Mouse (Mus musculus): ENCODE measurements at regions not wholly inside any gene's neighbourhood (a gene's known extent, or its start where the extent isn't known, plus 50 kb on each side); places are given as distances from the start of the nearest gene placed in this dataset.

DNA sequence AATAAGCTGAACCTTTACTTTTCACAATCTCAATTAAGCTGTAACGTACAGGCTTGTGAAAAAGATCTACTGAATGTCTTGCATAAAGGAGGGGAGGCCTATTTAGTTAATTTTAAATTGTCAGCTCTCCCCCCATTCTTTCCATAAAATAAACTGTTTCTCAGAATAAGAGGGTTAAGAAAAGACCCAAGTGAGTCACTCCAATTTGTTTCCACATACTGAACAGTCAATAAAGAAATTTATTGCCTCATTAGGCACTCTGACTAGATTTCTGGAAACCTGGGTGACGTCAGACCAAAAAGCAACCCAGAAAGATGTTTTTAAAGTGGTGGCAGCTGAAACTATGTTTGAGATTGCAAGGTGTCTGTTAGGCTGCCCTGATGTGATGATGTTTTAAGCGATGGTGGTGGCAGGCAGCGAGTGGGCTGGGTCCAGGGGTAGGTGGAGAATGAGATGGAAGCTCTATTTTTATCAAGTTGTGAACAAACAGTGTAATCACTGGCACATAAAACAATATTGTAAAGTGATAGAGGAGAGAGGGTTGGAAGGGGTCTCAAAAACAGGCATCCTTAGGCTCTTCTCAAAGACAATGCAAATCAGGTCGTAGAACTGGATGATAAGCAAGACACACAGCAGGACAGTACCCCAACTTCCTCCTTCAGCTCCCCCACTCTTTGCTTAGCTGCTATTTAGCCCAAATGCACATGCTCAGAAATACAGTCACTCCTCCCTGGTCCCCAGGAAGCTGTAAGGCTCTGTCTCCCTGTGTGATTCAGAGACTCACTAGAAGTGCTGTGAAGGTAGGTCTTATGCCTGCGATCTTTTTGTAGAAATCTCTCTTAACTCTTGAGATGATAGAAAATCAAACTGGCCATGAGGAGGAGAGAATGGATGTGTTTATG lies 288.0 kb downstream of the Usp25 start:
- DNase-seq, result no peak

DNA sequence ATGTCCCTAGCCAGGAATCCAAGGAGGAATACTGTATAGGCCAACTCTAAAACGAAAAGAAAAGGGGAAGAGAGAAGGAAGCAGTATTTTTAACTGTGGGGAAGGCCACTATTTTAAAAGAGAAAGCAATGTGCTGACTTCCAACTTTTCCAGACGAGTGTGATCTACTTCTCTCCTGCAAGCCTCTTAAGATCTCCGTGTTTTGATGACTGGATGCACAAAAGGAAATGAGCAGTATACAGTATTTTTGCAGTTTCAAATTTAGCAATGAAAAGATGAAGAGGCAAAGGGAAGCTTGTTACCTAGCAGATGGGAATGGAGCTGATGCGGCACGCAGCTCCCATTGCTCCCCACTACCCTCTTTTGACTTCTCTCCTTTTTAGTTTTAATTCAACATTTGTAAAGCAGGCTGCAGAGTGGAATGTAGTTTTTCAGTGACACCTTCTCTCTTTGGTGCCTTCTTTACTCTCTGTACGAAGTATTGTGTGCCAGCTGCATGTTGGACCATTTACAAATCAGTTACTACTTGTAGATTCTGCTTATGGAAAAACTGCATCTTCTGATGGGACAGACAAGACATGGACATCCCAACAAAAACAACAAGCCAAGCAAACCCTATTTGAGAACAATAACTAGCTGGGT lies 287.2 kb downstream of the Usp25 start:
- DNase-seq, result no peak

DNA sequence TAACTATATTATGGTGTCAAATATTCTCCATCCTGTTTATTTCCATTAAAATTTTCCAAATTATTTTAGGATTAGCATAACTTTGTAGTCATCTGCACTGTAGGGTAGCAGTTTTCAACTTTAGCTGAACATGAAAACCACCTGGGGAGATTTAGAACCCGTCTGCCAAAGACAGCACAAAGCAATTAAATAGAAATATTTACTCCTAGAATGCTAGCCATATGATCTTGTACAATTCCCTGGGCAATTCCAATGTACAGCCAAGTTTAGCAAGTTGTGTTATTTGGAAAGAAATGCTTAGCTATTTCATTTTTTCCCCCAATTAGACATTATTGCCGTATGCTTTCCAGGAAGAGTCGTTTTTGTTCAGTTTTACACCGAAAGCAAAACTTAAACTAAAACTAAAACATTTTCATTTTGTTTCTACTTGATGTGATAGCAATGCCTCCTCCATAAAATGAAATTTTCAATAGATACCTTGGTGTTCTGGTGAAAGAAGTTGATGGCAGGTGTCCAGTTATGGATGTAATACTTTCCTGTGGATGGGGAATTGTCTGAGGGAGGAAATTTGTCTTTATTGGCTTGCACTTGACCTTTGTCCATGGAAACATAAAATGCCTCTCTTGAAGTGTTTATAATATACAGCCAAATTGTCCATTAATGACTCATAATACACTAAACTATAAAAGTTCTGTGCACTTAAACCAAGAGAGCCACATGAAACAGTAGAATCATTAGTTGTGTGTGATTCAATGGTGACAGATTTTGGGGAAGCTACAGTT lies 282.3 kb downstream of the Usp25 start:
- no peak for DNase-seq

DNA sequence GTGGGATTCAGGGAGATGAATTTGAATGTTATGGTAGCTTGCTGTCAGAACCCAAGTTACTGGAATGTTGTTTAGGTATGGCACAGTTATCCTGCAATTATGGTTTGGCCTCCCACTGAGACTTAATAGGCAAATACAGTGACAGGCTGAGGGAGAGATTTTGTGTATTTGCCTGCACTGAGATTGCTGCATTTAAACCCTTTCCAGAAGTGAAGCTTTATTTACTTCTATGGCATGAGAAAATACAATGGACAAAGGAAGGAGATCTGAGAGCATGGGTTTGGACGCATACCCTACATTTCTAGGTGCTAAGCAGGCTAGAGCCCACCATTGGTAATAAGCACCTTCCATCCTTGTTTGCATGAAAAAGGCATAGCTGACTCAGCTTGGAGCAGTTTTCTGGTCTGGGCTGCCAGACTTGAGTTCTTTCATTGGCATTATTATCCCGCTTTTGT lies 278.8 kb downstream of the Usp25 start:
- DNase-seq, result no peak

DNA sequence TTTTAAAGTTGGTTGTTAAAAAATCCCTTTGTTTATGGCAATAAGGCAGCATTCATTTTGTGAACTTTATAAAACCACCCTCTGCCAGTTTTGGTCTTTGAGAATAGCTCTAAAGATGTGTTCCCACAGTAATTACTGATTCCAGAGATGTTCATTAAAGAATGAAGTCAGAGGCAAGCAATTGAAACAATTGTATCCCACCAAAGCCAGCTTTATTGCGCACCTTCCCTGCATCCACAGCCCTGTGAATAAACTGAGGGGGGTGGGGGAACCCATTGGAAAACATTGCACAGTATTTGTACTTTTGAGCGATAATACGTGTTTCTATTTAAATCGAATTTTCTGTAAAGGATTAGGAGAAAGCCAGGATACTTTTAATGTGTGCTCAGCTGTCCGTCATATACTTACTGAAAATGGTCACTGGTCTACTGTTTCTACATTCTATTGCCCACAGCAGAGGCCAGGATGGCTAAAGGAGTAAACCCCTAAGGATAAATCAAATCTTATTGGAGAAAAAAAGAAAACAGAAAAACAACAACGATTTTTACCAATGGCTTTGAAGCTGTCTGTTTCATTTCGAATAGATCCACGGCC lies 278.3 kb downstream of the Usp25 start:
- no peak for DNase-seq

DNA sequence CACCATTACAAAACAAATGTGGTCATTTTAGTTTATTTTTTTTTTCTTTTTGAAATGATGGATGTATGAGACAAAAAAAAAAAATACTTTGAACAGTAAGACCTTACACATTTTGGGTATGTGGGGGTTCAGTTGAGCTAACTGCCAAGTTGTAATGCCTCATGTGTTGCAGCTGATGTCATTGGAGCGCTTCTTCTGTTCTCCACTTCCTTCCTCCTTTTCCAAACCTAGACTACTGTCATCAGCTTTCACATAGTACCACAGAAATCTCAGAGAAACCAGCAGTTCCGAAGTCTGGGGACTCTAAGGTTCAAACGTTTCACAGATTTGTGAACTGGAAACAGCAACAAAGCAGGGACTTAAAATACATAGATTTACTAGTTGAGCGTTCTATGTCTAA lies 270.7 kb downstream of the Usp25 start:
- no peak for DNase-seq

DNA sequence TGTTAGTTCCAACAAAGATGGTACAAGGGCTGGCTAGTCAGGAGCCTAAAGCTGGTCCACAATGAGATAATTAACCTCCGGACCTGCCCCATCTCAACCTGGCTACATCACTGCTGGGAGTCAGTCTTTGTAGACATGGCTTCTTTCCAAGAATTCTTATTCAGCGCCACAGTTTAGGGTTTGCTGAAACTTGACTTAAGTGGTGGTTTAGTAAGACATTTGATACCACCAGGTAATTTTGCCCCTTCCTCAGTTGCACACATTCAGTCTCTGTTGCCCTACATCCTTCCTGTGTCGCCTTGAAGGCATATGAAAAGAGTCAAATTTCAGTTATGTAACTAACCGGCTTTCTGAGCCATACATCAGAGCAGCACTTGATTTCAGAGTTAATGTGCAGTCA lies 266.4 kb downstream of the Usp25 start:
- no peak for DNase-seq

DNA sequence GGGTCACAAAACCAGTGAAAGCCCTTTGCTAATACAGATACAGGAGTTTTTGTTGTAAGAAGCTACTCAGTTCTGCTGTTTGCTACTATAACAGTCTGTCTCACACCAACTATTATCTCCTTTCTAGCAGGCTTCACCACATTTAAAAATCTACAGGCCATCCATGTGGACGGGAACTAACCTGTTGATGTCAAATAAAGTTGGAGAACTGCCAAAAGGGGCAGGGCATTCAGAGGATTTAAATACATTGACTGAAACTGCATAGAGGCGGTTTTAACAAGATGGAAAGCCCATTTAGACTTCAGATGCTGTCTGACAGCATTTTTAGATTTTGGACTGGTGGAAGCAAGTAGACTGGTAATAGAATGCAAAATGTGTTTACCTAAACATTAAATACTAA lies 266.0 kb downstream of the Usp25 start:
- DNase-seq, result no peak

DNA sequence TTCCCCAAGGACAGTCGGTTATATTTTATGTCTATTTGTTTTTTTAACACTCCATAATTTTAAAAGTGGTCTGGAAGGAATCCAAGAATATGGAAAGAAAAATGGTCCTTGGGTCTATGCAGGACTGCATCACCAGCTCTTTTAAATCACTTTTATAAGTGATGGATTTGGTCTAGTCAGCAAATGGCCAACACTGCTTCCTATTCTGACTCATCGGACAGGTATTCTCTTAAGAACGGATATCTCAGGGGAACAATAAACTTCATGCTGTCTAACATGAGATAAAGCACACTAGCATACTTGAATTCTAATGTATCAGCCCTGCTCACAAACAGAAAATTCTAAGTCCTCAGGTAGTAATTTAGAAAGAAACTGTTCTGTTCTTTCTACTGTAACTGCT lies 259.8 kb downstream of the Usp25 start:
- DNase-seq, result no peak

DNA sequence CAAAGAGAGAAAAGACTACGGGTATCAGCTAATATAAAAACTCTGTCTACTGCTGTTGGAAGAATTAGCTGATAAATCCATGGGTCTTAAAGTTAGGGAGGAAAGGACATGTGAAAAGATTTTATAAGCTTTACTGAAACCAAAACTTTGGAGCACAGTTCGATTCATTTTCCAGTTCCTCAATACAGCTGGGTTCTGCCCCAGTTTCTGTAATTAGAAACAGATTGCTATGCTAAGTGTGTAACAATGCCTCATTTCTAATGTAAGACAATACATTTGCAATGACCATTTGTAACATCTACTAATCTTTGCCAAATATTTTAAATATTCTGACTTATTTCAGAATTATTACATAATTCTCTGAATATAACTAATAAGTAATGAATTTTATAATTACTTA lies 255.4 kb downstream of the Usp25 start:
- no peak for DNase-seq

DNA sequence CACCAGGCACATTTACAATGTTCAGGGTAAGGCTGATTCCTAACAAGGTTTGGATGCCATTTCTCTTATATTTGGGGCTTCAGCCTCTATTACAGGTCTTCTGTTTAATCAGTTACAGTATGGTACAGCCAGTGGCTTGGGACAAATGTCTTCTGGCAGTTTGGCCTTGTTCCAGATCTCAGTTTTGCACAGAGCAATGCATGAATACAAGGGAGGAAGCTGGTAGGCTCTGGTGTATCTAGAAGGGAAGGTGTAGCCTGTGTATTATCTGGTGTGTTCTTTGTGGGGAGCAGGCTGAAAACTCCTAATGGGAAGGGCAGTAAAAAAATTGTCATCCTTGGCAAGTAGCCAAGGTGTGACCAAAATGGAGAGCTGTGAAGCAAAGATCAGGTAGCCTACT lies 254.2 kb downstream of the Usp25 start:
- no peak for DNase-seq

DNA sequence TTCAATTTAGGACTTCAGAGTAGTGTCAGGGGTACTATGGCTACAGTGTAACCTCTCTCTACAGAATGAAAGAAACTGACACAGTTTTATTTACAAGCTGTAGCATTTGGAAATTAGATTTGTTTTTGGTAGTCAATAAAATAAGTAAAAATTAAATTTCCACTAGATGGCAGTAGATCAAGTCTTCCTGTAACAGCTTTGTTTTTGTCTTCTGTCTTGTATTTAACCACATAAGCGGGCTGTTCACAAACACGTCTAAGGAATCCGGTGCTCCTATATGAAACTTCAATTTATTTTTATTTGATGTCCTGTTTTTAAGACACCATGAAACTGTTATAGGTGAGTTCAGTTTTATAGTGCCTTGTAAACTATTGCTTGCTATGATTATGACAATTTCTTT lies 238.8 kb downstream of the Usp25 start:
- no peak for DNase-seq

DNA sequence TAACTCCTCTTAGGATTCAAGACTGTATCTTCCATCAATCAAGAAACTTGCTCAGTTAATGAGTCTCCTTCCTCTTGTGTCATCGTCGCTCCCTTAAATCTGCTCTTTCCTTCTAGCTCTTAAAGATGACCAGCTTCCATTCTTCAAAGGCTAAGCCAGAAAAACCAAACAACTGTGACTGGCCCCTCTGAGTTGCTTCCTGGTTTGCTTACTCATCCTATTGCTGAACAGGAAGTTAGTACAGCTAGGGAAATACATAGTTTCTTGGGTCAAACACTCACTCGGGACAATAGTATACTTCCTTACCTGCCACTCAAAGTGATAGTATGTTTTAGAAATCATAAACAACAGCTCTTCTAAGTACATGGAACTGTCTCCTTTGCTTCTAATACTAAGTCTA lies 237.9 kb downstream of the Usp25 start:
- DNase-seq, result no peak

DNA sequence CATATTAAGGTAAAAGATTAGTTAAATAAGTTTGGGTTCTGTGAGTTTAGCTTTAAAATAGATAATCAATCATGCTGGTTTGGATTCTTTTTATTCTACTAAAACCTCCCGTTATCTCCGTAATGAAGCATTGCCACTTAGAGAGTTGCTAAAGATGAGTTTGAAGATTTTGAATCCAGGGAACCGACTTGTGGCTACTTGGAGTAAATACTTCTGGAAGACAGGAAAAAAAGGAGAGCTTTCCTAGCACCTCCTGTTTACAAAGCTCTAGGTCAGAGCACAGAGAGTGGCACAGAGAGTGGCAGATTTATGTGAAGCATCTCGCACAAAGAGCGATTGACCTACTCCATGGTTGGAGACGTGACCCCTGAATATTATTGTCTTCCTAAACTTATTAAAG lies 227.4 kb downstream of the Usp25 start:
- no peak for DNase-seq

DNA sequence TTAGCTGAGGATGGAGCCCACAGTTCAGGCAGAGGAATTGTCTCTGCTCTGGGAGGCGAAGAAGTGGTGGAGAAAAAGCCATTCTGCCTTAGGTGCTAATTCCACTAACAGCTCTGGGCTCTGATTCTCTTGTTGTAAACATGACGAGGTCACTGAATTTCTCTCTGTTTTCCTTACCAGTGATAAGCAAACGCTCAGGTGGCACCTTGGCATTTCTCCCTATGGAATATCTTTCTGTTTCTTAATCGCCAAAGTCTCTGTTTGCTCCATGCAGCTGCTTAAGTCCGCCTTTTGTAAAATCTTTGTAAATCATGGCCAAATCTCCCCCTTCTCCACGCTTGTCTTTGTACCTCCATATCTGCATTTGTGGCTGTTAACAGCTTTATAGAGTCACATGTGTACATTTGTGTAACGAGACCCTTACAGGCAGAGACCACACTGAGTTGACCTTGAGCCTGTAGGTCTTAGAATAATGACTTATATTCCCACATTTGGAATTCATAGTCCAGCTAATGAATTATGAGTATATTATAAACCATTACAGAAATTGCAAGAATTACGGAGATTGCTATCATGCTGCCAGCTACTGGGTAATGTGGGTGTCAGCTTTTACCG lies 225.8 kb downstream of the Usp25 start:
- DNase-seq, result no peak

DNA sequence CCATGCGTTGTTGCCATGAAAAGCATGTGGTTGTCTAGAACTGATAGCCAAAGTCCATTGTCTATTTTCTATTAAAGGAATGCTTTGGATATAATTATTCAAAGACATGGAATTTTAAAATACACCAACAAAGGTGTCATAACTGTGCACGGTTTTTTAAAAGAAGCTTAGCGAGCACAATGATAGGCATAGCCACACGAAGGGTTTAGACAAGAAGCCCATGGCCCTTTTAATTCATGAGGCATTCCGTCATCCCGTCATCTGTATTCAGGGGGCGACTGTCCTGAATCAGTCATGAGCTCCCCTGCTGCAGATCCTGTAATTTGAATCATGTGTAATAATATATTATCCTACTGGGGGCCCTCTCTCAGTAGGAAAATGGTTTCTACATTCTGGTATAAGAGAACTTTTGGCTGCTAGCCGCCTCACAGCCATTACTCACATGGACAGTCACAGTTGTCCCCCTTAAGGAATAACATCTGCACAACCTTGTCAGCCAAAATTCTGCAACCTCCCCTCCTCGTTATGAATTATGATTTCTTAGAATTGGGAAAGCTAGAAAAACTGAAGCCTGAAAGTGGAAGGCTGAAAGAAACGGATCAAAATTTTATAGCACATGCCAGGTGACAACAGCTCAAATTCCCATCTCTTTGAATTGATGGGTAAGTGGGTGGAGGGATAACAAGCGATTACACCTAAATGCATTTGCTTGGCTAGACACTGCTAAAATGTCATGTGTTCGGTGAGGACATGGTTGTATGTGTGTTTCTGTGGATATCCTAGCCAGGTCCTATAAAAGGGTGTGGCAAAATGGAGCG lies 225.1 kb downstream of the Usp25 start:
- DNase-seq, result no peak

DNA sequence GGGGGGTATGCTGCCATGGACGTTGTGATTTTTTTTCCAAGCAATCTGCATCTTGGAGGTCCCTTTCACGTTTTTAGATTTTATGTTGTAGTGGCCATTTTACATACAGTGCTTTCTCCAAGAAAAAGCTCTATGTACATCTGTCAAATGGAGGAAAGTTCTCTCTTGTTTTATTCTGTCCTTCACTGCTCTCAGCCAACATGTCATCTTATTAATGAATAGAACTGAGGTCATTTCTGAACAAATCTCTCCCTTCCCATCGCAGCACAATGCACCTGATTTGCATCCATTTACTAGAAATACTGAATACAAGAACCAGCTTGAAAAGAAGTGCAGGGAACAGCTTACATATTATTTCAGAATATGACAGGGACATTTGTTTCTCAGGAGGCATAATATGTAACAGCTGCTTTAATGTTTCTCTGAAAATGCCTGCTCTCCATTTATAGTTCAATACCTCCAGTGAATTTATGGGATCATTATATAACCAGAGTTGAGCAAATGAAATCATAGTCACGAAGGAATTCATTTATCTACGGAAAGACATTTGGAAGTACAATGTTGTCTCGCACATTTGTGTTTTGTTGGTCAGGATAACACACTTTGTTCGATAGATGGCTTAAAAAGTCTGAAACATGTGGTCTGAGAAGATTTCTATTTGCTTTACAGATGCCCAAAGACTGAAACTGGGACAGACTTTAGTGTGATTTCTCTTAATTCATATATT lies 224.3 kb downstream of the Usp25 start:
- no peak for DNase-seq

DNA sequence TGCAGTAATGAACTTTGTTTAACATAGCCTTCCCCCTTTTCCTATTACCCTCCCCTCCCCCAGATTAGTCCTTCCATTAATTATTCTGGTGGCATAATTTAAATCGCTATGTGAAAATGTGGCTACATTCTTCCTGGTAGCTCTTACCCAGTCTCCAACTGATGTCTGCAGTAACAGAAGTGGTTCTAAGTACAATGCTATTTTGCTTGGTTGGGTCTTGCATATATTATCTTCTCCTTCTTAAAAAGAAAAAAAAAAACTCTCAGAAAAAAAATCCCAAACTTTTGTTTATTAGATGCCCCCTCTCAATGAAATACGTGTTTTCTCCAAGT lies 223.7 kb downstream of the Usp25 start:
- DNase-seq, result no peak

DNA sequence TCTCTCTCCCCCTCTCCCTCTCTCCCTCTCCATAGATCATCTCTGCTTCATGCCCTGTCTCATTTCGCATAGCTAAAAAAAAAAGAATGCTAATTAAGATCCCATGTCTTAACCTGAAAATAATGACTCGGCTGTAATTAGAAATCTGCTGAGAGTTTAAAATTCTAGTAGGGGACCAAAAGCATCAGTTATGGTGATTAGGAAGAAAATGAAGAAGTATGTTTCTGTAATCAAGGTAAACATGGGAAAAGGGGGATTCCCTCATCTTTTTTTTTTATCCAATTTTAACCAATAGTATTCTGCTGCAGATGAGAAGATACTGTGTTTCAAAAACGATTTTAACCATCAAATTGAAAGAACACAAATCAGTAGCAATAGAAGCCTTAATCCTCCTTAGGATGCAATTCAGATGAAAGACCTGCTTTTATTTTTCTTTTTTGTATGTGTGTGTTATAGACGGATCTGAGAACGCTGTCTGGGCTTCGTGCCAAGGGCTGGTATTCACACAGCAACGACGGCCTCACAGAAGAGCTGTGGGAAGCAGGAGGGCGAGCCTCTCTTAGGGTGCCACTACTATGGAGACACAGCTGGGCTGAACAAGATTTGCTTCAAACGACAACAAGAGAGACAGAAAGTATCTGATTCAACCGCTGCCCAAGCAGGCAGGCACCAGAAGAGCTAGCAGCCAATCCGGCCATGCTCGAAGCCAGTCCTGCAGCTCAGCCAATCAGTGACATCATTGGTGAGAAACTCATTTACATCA lies 223.2 kb downstream of the Usp25 start:
- no peak for DNase-seq

DNA sequence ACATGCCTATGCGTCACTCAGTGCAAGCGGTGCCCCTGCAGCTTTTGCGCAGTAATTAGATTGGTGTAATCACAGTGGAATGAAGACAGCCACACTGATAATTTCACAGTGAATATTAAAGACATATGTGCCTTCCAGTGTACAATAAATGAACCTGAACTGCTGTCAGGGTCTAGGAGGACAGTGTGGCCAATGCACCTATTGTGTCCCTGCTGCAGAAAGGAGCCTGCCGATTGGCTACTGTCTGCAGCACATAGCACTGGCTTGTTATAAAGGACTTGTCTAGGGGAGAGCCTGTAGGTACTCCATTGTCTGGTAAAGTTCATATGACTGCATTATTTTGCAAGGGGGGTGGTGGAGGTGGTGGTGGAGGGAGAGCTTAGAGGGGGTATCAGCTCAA lies 222.5 kb downstream of the Usp25 start:
- DNase-seq, result no peak

DNA sequence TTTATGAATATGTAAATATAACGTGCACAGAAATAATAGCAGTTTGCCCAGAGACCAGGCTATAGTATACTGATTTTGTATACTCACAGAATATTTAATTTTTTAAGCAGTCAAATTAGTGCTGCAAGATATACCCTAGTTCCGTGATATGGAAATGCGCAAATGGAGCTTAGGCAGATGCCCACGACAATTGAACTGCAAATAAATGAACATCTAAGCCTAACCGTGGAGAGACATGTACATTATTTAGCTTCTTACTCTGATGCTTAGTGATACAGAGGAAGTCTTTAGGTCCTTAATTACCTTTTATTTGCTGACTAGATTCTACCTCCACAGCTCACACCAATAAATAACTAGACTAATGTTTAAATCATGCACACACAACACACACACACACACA lies 221.9 kb downstream of the Usp25 start:
- DNase-seq, result no peak
